Mouse (Mus musculus): ENCODE measurements around the gene Nrip2. TPM values are rescaled to one million over a fixed set of nuclear protein-coding genes. Genes with fewer than 3 reads are reported as not detected.
"Not testable (repeated sequence)": the region's sequence is repeated elsewhere in the genome, so short reads cannot be mapped to it uniquely, and the experiment has no call there.

Gene Nrip2
- 1 to 10 TPM; 9.9 to 10.0 TPM for total RNA-seq (2021)

GRCm38 (mm10) chr6:128398996-128399395 is at the start of gene Nrip2:
Gene Nrip2 (plus strand): TSS chr6:128399296.
- DNase-seq (ENCODE audit: low spot score in 2 of 2), result no peak
- intact Hi-C loops (cut with DNase I), result no loop called here

GRCm38 (mm10) chr6:128349711-128350110 is 49.4 kb upstream of the Nrip2 start:
- intact Hi-C loops (cut with DNase I), result no loop called here
- DNase-seq (ENCODE audit: low spot score in 2 of 2), result peak in 1 of 2 experiments; percentile 47

- no peak for DNase-seq (ENCODE audit: low spot score in 2 of 2)
- intact Hi-C loops (cut with DNase I), result no loop called here
Measured at GRCm38 (mm10) chr6:128354140-128354539, 45.0 kb upstream of the Nrip2 start.

GRCm38 (mm10) chr6:128355201-128355681 is 43.9 kb upstream of the Nrip2 start:
- intact Hi-C loops (cut with DNase I), result loop anchor here (5.0 kb wide), 1 partner anchor 123 kb away; no protein-coding TSS in a partner anchor
- DNase-seq (ENCODE audit: low spot score in 2 of 2), result peak; percentile 51 to 55

GRCm38 (mm10) chr6:128355726-128356416 is 43.2 kb upstream of the Nrip2 start, which contains the start of gene Tulp3:
Gene Tulp3 (minus strand): TSS chr6:128355851.
- peak; percentile 95 to 98 for DNase-seq (ENCODE audit: low spot score in 2 of 2)
- intact Hi-C loops (cut with DNase I), result loop anchor here (2.0 to 5.0 kb wide), 2 partner anchors 124 to 155 kb away; no protein-coding TSS in a partner anchor

GRCm38 (mm10) chr6:128358999-128359398 is 40.1 kb upstream of the Nrip2 start:
- peak; percentile 72 to 75 for DNase-seq (ENCODE audit: low spot score in 2 of 2)
- intact Hi-C loops (cut with DNase I), result loop anchor here (1.0 to 5.0 kb wide), 2 partner anchors 41 to 127 kb away; no protein-coding TSS in a partner anchor

- intact Hi-C loops (cut with DNase I), result loop anchor here (5.0 kb wide), 1 partner anchor 50 kb away; no protein-coding TSS in a partner anchor
- DNase-seq (ENCODE audit: low spot score in 2 of 2), result no peak
Measured at GRCm38 (mm10) chr6:128361901-128362300, 37.2 kb upstream of the Nrip2 start.

- peak; percentile 77 to 87 for DNase-seq (ENCODE audit: low spot score in 2 of 2)
- intact Hi-C loops (cut with DNase I), result loop anchor here (5.0 kb wide), 1 partner anchor 50 kb away; no protein-coding TSS in a partner anchor
Measured at GRCm38 (mm10) chr6:128362381-128363006, 36.6 kb upstream of the Nrip2 start, which contains the start of the genes Rhno1 and Foxm1. Gene Rhno1 (minus strand): TSS chr6:128362911. Gene Foxm1 (plus strand): TSS chr6:128362967.

- intact Hi-C loops (cut with DNase I), result loop anchor here (5.0 kb wide), 1 partner anchor 49 kb away; no protein-coding TSS in a partner anchor
- peak in 1 of 2 experiments; percentile 18 for DNase-seq (ENCODE audit: low spot score in 2 of 2)
Measured at GRCm38 (mm10) chr6:128363007-128363825, 35.9 kb upstream of the Nrip2 start.

- intact Hi-C loops (cut with DNase I), result loop anchor here (5.0 kb wide), 1 partner anchor 48 kb away; no protein-coding TSS in a partner anchor
- DNase-seq (ENCODE audit: low spot score in 2 of 2), result no peak
Measured at GRCm38 (mm10) chr6:128364721-128365120, 34.4 kb upstream of the Nrip2 start.

GRCm38 (mm10) chr6:128366466-128366865 is 32.6 kb upstream of the Nrip2 start:
- no peak for DNase-seq (ENCODE audit: low spot score in 2 of 2)
- intact Hi-C loops (cut with DNase I), result no loop called here

- DNase-seq (ENCODE audit: low spot score in 2 of 2), result no peak
- intact Hi-C loops (cut with DNase I), result no loop called here
Measured at GRCm38 (mm10) chr6:128370040-128370439, 29.1 kb upstream of the Nrip2 start.

- DNase-seq (ENCODE audit: low spot score in 2 of 2), result peak in 1 of 2 experiments; percentile 56
- intact Hi-C loops (cut with DNase I), result no loop called here
Measured at GRCm38 (mm10) chr6:128375192-128375591, 23.9 kb upstream of the Nrip2 start, which contains the start of the genes Tex52 and Gm44596. Gene Tex52 (plus strand): TSS chr6:128375456. Gene Gm44596 (plus strand): TSS chr6:128375503.

- intact Hi-C loops (cut with DNase I), result no loop called here
- no peak for DNase-seq (ENCODE audit: low spot score in 2 of 2)
Measured at GRCm38 (mm10) chr6:128376371-128377085, 22.6 kb upstream of the Nrip2 start.

GRCm38 (mm10) chr6:128379636-128380035 is 19.5 kb upstream of the Nrip2 start:
- intact Hi-C loops (cut with DNase I), result no loop called here

GRCm38 (mm10) chr6:128380594-128381167 is 18.4 kb upstream of the Nrip2 start:
- intact Hi-C loops (cut with DNase I); DNase-seq (ENCODE audit: low spot score in 2 of 2): not testable (repeated sequence)

More at GRCm38 (mm10) chr6:128379636-128380035, 19.5 kb upstream of the Nrip2 start:
- DNase-seq (ENCODE audit: low spot score in 2 of 2), result no peak

GRCm38 (mm10) chr6:128381254-128381653 is 17.8 kb upstream of the Nrip2 start:
- DNase-seq (ENCODE audit: low spot score in 2 of 2), result no peak
- intact Hi-C loops (cut with DNase I), result no loop called here

GRCm38 (mm10) chr6:128383752-128384151 is 15.3 kb upstream of the Nrip2 start:
- intact Hi-C loops (cut with DNase I), result no loop called here
- no peak for DNase-seq (ENCODE audit: low spot score in 2 of 2)
